In the genomic region with DNA sequence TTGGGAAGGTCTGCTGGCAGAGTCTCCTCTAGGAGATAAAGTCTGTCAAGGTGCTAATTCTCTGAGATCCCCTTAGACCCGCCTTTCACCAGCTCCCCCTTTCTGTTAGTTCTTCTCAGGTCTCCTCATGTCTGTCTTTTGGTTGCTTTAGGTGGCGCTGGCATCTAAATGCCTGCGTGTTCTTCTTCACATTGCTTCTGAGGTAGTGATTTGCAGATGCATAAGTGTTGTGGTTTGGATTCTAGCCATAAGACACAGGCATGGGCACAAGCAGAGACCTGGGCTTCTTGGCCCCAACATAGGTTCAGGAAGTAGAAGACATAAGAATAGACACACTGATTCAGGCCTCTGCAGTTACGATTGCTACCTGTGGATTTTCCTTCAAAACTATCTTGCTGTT, we compare ENCODE assay signal across 16 mouse cellular contexts.
"Had no signal": no experiment of that assay in that cellular context is flagged by ENCODE, and none has a peak within 500 bp of the region (broad histone marks: within the 10 kb centered on the region; RNA-seq: fewer than 3 reads in every experiment).

No protein-coding gene starts in this region.

- DNase-seq: lung, adult 18-20 months; lung, embryonic 14.5 days; lung, postnatal 10 days; lung, postnatal 4 days; midbrain, embryonic 14.5 days; right cerebral cortex, postnatal 25 days; right cerebral cortex, postnatal 4 days; spleen, adult 18-20 months; thymus, adult 18-20 months had no signal

- H3K27me3 ChIP-seq: liver, embryonic 12.5 days; midbrain, embryonic 12.5 days; neural tube, embryonic 12.5 days had no signal

- H3K9me3 ChIP-seq: liver, embryonic 12.5 days; midbrain, embryonic 10.5 days; midbrain, embryonic 12.5 days; neural tube, embryonic 12.5 days had no signal

- ATAC-seq: liver, embryonic 12.5 days; midbrain, embryonic 16.5 days had no signal

- H3K27ac ChIP-seq: liver, embryonic 12.5 days; liver, embryonic 14.5 days; midbrain, embryonic 10.5 days; midbrain, embryonic 12.5 days; neural tube, embryonic 12.5 days had no signal

- H3K4me2 ChIP-seq: liver, embryonic 12.5 days; lung, embryonic 14.5 days; midbrain, embryonic 12.5 days; neural tube, embryonic 12.5 days had no signal

- H3K4me1 ChIP-seq: midbrain, embryonic 12.5 days; neural tube, embryonic 12.5 days had no signal

- H3K36me3 ChIP-seq: liver, embryonic 12.5 days; midbrain, embryonic 10.5 days; midbrain, embryonic 12.5 days; neural tube, embryonic 12.5 days had no signal

- H3K9ac ChIP-seq: liver, embryonic 12.5 days; liver, embryonic 14.5 days; lung, embryonic 14.5 days; midbrain, embryonic 12.5 days; neural tube, embryonic 12.5 days had no signal

- H3K4me3 ChIP-seq: liver, embryonic 12.5 days; midbrain, embryonic 10.5 days; midbrain, embryonic 12.5 days; myocyte; neural tube, embryonic 12.5 days had no signal
